Mouse (Mus musculus) lung, postnatal 0 days (tissue): ENCODE results near the gene Kyat3.

Experiments used
- CTCF ChIP-seq: IDR thresholded peaks from 2 replicates; pipeline ENCODE4 v1.5.1; 2016; ENCODE audit warnings: antibody characterized with exemption, mild to moderate bottlenecking
- EP300 ChIP-seq: IDR thresholded peaks from 2 replicates; pipeline ENCODE4 v1.6.1; 2016; ENCODE audit warnings: antibody characterized with exemption, mild to moderate bottlenecking, control low read depth

DNA sequence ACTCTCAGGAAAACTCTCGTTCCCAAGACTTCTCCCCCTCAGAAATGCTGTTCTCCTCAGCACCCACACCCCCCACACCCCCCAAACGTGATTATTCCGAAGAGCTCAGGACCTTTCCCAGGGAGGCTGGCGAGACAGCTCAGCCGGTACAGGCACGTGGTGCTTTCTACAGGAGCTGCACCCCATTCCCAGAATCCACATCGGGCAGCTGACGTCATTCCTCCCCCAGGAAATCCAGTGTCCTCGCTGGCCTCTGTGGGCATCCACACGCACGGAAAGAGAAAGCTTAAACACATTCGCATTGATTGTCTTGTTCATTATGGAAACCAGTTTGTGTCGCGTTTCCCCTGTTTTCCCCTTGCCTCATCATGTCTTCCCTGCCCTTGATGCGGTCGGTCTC, 48.3 kb downstream of the Kyat3 start:
- TF ChIP-seq CTCF (no peak), EP300 (no peak)
